Mouse (Mus musculus): Measurements from ENCODE around the gene Olfm1.

Gene Olfm1

DNA sequence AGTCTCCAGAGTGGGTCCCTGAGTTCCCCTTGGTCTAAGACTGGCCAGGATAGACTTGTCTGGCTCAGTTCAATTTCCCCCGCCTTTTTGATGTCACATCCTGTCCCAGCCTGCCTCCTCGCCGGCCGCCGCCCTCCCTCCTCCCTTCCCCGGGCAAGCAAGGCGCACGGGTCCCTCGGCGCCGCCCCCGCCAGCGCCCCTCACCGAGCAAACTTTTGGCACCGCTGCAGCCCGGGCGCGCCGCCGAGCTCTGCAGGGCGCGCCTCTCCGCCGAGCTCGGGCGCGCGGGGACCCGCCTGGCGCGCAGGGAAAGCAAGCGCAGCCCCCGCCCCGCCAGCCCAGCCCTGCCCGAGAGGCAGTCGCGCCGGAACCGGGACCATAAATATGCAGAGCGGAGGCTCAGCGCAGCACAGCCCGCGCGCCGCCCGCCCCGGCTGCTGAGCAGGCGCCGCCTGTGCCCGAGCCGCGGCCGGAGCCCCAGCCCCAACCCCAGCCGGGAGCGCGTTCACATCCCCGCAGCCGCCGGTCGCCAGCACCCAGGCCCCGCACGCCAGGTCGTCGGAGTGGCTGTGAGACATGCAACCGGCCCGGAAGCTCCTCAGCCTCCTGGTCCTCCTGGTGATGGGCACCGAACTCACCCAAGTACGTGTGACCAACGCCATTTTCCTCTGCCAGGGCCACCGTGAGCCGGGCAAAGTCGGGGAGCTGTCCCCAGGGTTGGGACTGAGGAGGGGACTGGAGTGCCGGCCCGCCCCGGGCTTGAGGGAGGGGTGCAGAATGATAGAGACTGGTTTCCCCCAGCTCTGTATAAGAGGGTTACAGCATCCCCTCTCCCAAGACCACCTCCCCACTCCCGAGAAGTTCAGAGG is at the start of gene Olfm1:
Gene Olfm1 (plus strand): TSS at position 172 of the 869 bp plus-strand sequence.
- WGBS = 1% methylated on average over 75 of the region's 76 CpGs

DNA sequence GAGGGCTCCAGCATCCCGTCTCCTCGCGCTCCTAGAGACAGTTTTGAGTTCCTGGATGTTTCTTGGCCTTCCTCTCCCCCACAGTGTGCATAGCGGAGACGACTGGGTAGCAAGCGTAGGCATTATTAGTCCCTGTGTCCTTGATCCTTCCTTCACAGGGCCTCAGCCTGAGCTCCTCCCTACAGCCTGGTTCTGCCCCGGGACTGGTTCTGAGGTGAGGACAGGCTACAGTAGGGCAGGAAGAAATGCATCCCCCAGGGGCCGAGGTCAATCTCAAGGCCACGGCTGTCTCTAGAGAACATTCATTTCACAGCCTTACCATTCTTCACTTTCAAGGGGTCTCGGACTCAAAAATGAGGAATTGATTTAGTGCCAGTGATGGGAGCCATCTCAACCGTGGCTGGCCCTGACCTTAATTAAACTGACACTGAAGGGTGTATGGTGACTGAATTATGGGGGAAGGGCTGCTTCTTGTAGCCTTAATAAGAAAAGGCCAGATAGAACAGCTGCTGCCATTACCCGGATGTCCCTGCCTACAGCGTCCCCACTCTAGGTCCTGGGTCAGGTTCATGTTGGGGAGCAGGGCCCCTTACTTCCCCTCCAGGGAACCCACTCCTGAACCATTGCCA is 49.3 kb upstream of the Olfm1 start:
- 84% methylated on average over 13 of the region's 13 CpGs for WGBS

DNA sequence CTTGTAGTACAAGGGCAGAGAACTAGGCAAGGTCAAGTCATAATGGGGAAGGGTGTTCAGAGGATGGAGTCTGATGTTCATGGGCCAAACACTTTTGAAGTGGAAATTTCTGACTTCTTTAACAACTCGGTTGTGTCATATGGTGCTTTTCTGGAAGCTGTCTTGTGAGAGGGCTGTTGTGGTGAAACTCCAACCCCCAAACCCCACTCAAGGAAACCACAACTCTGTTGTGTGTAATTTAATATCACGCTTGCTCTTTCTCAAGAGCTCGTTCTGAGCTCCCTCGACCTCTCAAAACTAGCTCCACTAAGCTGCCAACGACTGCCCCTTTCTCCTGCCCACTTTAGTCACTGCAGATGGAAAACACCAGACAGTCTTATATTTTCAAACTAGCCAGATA is 47.1 kb upstream of the Olfm1 start:
- 73% methylated on average over 5 of the region's 5 CpGs for WGBS

DNA sequence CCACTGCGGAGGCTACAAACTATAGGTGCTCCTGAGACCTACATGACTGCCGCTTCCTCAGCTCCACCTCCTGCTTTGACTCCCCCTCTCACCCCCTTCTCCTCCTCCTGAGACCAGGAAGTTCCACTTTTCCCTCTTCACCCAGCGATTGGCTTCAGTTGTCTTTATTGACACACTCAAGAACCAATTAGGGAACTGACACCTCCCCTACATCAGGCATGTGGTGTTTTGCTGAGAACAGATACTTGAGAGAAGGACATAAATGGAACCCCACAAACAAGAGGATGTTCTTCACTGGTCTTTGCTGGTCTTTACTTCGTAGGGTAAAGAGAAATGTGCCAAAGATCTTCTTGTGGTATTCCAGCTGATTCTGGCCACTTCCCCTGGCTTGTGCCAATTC is 46.6 kb upstream of the Olfm1 start:
- WGBS = 85% methylated on average over 4 of the region's 4 CpGs

DNA sequence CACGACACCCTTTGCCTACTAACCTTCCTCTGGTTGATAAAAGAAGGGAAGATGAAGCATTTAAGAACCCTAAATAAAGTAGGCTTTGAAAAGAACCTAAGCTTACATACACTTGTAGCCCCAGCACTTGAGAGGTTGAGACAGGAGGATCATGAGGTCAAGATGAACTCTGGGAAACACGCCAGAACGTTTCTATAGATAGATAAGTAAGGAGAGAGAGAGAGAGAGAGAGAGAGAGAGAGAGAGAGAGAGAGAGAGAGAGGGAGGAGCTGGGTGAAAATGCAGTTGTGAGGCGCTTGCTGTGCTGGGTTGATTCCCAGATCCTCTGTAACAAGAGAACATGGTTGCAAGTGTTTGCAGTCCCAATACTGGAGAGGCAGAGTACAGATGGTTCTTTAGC is 46.1 kb upstream of the Olfm1 start:
- 74% methylated on average over 4 of the region's 4 CpGs for WGBS

DNA sequence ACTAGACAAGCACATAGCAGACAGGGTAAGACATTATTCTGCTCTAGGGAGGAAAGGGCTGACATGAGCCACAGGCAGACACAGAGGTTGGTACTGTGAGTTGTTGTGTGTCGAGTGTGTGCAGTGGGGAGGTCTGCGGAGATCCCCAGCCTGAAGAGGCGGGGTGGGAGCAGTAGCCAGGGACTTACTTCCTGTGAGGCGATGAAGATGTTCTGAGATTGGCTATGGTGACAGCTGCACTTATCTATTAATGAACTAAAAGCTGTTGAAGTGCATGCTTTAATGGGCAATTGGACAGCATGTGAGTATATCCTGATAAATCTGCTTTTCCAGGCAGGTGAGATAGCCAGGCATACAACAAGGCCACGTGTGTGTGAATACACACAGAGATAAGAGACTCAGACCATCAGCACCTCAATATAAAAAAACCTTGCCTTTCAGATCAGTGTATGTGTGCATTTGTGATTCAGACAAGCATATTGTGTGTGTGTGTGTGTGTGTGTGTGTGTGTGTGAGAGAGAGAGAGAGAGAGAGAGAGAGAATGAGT is 45.5 kb upstream of the Olfm1 start:
- WGBS = 87% methylated on average over 5 of the region's 5 CpGs

DNA sequence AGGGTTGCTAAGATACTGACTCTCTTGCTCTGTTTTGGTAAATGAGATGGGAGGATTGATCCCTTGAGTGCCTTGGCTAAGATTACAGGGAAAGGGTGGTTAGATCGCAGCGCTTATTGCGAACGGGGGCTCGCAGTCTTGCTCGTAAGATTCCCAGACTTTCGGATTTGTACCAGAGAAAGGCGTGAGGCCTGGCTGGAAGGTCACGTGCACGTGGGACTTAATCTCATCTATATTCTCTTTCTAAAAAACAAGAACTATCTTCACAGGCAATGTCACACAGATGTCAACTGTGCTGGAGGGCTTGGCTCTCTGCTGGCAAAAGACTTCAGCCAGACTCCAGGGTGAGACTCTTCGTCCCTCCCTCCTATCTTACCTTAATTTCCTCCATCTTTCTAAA is 43.1 kb upstream of the Olfm1 start:
- WGBS = 80% methylated on average over 11 of the region's 11 CpGs

DNA sequence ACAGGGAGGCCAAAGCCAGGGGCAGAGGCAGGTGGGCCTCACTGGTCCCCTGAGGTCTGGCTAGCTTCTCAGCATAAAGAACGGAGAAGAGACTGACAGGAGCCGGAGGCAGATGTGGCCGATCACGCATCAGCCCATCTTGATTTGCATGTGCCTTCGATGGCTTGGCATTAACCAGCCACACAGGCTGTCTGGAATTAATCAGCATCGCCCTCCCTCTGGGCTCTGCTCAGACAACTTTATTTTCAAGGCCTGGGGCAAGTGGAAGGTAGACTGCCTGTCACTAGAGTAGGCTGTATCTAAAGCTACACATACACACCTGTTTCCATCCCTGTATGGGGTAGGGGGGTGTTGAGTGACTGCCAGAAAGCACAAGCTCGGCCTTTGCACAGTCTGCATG is 32.2 kb upstream of the Olfm1 start:
- WGBS = 75% methylated on average over 7 of the region's 7 CpGs

DNA sequence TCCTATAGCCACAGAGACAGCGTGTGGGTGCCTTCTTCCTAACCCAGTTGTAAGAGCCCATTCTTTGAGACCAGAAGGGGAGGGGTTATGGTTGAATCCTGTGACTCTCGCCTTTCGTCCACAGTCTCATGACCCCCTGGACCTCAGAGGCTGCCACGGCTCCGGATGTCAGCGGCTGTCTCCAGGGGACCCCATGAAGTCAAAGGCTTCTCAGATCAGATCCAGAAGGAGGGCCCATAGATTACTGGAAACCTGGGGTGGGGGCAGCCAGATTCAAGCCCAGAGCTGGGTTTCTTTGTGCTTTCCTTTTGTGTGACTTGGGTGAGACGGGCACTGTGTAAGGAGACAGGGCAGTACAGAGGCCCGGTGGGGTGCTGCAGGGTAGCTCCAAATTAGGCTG is 27.2 kb upstream of the Olfm1 start:
- WGBS = 74% methylated on average over 8 of the region's 8 CpGs

GRCm38 (mm10) chr2:28169336-28169735 is 23.5 kb upstream of the Olfm1 start:
- WGBS = 45% methylated on average over 12 of the region's 12 CpGs

- WGBS = 70% methylated on average over 6 of the region's 6 CpGs
These were observed 20.8 kb upstream of the Olfm1 start for GRCm38 (mm10) chr2:28171962-28172361.

DNA sequence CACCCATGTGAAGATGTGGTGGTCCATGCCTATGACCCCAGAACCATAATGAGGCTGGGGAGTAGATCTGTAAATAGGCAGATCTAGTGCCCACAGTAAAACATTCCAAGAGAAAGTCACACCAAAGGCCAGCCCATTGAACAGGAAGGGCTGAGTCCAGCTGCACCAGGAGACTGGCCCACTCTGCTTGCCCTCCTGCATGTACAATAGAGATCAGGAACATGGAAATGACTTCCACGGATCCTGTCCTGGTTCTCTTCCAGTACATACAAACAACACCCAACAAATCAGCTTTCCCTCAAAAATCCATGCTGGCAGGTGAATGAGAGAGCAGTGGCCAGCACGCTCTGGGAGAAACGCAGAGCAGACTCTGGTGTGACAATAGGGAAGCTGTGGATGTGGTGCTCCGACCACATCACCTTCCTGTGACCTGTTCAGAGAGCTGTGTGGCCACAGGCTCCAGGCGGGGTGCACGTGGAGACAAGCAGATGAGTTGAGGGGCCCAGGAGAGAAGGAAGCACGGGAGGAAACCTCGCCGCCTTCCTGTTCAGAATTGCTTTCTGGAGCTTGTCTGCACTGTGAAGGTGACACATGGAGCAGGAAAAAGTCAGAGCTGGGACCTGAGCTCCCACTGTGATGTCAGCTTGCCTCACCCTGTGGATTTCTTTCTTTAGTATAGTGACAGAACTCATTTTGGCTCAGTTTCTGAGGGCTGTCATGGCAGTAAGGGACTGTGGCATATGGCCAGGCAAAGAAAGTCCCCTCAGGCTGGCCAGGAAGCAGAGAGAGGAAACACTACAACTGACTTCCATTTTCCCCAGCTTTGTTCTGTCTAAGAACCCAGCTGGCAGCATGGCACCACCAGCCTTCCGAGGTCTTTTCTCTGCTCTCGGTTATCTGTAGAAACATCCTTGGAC is 19.3 kb upstream of the Olfm1 start:
- 61% methylated on average over 11 of the region's 11 CpGs for whole genome bisulfite sequencing

DNA sequence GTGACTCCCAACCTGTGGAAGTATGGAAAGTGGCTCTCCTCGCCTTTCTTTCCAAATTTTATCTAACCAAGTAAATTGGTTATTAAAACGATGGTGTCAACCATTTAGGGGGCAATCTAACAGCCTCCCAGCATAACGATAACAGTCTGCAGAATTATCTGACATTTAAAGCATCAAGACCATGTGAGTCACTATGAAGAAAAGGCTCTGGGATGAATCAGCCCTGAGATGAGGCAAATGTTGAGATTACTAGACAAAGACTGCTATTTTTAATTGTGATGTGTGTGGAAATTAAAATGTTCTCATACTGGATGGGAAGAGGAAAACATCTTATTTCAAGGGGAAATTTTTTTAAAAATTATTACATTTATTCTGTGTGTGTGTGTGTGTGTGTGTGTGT is 18.4 kb upstream of the Olfm1 start:
- 53% methylated on average over 3 of the region's 3 CpGs for WGBS

GRCm38 (mm10) chr2:28178600-28178999 is 14.2 kb upstream of the Olfm1 start:
- 76% methylated on average over 6 of the region's 6 CpGs for WGBS

DNA sequence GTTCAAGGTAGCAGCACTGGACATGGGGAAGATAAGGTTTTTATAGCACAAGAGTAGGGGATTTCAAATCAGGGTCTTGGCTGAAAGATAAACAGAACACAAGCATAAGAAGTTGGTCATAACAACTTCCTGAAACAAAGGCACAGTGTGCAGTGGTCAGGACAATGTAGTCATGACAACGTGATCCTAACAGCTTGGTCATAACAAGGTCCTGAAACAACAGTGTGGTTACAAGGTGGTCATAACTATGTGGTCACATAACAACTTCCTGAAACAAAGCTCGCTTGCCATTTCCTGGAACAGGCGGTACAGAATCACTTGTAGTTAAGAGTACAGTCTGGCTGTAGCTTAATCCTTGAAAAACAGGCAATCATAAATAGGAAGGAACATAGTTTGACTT is 12.7 kb upstream of the Olfm1 start:
- WGBS = 68% methylated on average over 3 of the region's 3 CpGs

DNA sequence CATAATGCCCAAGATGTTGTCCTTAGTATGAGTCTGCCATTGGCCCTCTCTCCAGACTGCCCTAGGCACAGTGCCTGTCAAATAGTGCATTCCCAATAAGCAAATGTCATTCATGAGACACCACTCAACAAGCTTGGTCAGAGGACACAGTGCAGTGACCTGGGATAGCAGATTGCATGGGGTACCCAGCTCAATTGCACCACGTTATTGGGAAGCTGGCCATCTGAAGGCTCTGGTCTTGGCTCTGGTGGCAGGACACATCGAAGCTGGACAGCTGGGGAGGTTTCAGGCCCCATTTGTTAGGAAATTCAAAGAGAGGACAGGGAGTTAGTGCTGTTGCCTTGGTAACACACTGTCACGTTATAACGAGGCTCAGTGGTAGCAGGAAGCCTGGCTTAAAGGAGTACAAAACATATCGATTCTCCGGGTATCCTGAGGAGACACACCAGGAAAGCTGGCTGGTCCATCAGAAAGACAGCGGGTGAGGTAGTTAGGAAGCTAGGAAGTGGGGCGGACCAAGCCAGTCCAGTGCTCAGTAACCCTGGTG is 4.3 kb upstream of the Olfm1 start:
- 22% methylated on average over 8 of the region's 8 CpGs for WGBS

DNA sequence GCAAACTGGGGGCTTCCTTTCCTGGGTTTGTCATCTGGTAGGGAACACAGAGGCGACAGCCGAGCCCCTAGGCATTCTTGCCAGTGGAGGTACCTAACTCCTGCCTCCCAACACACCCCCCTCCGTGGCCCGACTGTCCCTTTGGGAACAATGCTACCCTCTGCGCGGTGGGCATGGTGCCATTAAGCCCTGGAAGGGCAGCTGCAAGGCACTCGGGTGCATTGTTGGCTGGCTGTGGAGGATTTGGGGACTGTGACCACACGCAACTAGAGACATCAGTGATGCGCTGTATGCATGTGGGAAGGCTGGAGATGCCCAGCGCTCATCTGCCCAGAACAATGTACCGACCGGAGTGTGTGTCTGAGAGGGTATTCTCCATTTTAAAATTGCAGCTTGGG is 897 bp downstream of the Olfm1 start:
- 11% methylated on average over 12 of the region's 12 CpGs for WGBS

DNA sequence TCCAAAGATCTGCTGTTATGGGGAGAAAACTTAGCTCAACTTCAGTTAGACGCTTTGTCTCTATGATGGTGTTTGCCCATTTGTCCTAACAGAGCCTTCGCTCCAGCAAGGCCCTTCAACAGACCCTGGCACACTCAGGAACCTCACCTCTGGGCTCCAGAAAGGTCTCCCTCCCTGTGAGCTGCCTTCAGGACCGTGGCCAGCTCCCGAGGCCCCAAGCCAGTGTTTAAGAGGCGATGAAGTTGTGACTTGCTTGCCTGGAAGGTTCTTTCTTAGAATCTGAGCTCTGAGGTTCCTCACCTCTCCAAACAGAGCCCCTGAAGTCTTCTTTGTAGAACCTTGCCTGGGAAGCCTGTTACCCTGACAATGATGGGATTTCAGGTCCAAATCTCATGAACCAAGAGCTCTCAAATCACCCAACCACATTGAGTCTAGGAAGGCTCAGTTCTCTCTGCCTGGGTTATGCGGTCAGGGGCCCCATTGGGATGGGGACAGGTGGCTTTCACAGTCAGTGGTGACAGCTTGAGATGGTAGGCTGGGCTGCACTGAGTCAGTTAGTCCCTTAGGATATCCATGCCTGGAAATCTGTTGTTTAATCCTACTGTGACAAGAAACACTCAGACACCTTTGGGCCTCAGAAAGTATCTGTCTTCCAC is 2.3 kb downstream of the Olfm1 start:
- 41% methylated on average over 6 of the region's 6 CpGs for WGBS

- 58% methylated on average over 8 of the region's 8 CpGs for WGBS
These were observed 2.9 kb downstream of the Olfm1 start for GRCm38 (mm10) chr2:28195726-28196125.

DNA sequence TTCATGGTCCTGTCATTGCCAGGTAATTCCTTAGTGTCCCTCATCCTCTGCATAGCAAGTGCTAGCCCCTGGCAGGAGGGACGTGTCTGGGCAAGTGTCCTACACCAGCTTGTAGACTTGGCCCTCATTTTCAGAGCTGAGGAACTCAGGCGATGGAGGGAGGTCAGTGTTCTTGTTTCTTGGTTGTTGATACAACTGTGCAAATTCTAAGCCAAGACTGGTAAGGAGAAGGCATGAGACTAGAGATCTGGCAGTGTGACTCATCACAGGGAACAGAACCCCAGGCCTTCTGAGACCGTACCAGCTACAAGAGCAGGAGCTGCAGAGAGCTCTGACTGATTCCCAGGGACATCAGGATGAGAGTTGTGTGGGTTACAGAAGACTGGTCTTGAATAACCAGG is 8.6 kb downstream of the Olfm1 start:
- WGBS = 40% methylated on average over 3 of the region's 3 CpGs

GRCm38 (mm10) chr2:28204167-28204566 is 11.4 kb downstream of the Olfm1 start:
- 2% methylated on average over 9 of the region's 9 CpGs for WGBS

Data from cerebral cortex, adult 2 months (tissue).